Mouse (Mus musculus): Measurements from ENCODE around the gene Rybp.

DNA sequence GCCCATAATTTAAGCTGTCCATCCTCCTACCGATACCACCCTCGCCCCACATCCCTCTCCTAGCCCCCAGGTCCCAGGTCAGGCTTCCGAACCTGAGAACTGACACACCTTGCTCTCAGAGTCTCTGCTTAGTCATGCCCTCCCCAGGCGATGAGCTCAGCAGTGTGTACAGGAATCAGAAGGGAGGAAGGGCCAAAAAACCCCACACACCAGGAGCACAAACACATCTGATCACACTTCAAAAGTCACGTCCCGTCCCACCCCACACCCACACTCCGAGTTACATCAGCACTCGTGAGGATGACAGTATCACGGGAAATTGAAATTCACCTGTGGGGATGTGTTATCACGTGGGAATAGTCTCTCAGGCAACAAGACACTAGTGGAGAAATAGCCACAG, 97.0 kb downstream of the Rybp start:
- TF ChIP-seq CTCF (IDR thresholded peaks at IDR 0.05) (no peak), POLR2A (IDR thresholded peaks at IDR 0.05; ENCODE audit: insufficient read depth, low read depth, low read length) (no peak)
